Mouse (Mus musculus) G1E (cell line): ENCODE data around the gene Sox5.

Experiments
- CTCF ChIP-seq: IDR thresholded peaks from 2 replicates; pipeline ENCODE4 v1.5.1; 2012; ENCODE audit warnings: low read depth, low read length, inconsistent platforms, mixed read lengths
- GATA1 ChIP-seq: IDR thresholded peaks from 2 replicates; pipeline ENCODE4 v1.6.1; 2012; ENCODE audit warnings: borderline replicate concordance, low read length, inconsistent platforms, mixed read lengths

DNA sequence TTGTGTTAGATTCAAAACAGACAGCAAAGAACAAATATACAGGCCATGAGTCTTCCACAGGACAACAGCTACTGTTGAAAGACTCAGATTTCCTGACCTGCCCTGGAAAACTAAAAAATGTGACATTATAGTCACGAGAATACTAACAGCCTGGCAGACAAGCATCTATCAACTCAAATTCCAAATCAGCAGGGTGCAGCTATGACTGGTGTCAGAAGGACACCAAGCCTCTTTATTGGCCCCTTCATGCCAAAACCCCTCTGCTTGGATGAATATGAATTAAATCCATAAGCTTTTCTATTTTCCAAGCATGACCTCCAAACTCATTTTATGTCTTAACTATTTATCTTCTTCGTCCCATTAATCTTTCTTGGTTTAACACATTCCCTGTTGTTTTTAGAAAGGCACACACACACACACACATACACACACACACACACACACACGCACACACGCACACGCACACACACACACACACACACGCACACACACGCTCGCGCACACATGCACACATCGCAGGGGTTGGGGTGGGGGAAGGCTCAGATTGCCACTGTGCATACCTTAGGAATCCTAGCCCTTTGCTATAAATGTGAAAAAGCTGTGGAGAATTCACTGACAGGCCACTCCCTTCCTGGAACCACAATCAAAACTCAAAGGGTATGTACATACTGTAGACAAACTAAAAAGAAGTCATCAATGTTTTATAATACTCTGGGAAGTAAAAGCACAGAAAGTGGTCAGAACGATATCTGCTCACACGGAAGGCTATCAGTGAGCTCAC, 612.9 kb downstream of the Sox5 start:
- no peak for TF ChIP-seq GATA1
- no peak for TF ChIP-seq CTCF
